Mouse (Mus musculus) bone marrow, adult 2 months (tissue): ENCODE data around the gene Gm4952.

ENCODE experiments used
- CTCF ChIP-seq: fragments of 200-500 bp; IDR thresholded peaks from 2 replicates; pipeline ENCODE4 v1.5.1; 2011; ENCODE audit warnings: low read length, control low read depth; ENCODE audit not compliant: control insufficient read depth, insufficient read depth
- POLR2A ChIP-seq: fragments of 200-500 bp; IDR thresholded peaks from 2 replicates; pipeline ENCODE4 v1.6.1; 2011; ENCODE audit warnings: low read depth, mild to moderate bottlenecking, control low read depth, low read length, borderline replicate concordance; ENCODE audit not compliant: control insufficient read depth

- TF ChIP-seq CTCF = no peak
- no peak for TF ChIP-seq POLR2A
Observed at GRCm38 (mm10) chr19:12550005-12550942, 49.5 kb upstream of the Gm4952 start.
